ENCODE assay signal across 8 mouse cellular contexts in genomic region chr9:103480603-103481220, GRCm38 (mm10). TPM values are rescaled to one million over a fixed set of nuclear protein-coding genes. Genes with fewer than 3 reads are reported as not detected.
A peak's percentile ranks its signal among the peaks of the same experiment; 100 is the strongest.
DNase-seq lines count a peak whose midpoint lies in the region; ATAC-seq and TF ChIP-seq lines count a peak whose summit lies in the region.

No protein-coding gene starts in this region.

- H3K27ac ChIP-seq in liver, adult 2 months (replicated peaks; ENCODE audit: insufficient read depth, low read depth, low read length), result no peak overlapping the region
- H3K27ac ChIP-seq in liver, embryonic 11.5 days (ENCODE audit: low read depth, low read length), result no peak overlapping the region
- H3K27ac ChIP-seq in forebrain, embryonic 13.5 days, result peak overlapping the region; percentile 49
- H3K27ac ChIP-seq in hindbrain, postnatal 0 days, result no peak overlapping the region

- intact Hi-C loops in left cerebral cortex, postnatal 36 days (cut with DNase I), result no loop called here

- H3K27me3 ChIP-seq in liver, adult 2 months (ENCODE audit: control insufficient read depth, insufficient read depth, low read length), result no peaks in the 10 kb centered on the region
- H3K27me3 ChIP-seq in liver, embryonic 11.5 days (replicated peaks; ENCODE audit: control insufficient read depth, insufficient read depth, low read length), result no peaks in the 10 kb centered on the region
- H3K27me3 ChIP-seq in forebrain, embryonic 13.5 days, result no peaks in the 10 kb centered on the region
- H3K27me3 ChIP-seq in hindbrain, postnatal 0 days (ENCODE audit: insufficient read depth, low read length), result no peaks in the 10 kb centered on the region

- H3K4me2 ChIP-seq in liver, embryonic 11.5 days, result no peak overlapping the region
- no peak overlapping the region for H3K4me2 ChIP-seq in forebrain, embryonic 13.5 days
- H3K4me2 ChIP-seq in hindbrain, postnatal 0 days (ENCODE audit: low read depth, low read length), result no peak overlapping the region

- H3K36me3 ChIP-seq in liver, adult 2 months (ENCODE audit: control insufficient read depth, insufficient read depth, low read length), result no peaks in the 10 kb centered on the region
- H3K36me3 ChIP-seq in liver, embryonic 11.5 days (ENCODE audit: control insufficient read depth, insufficient read depth, low read length), result no peaks in the 10 kb centered on the region
- no peaks in the 10 kb centered on the region for H3K36me3 ChIP-seq in forebrain, embryonic 13.5 days (ENCODE audit: poor library complexity, severe bottlenecking)
- no peaks in the 10 kb centered on the region for H3K36me3 ChIP-seq in hindbrain, postnatal 0 days (ENCODE audit: insufficient read depth, low read length)

- H3K4me3 ChIP-seq in liver, adult 2 months (ENCODE audit: insufficient read depth, low read depth, low read length), result no peak overlapping the region
- no peak overlapping the region for H3K4me3 ChIP-seq in liver, embryonic 11.5 days (ENCODE audit: low read depth, low read length)
- H3K4me3 ChIP-seq in forebrain, embryonic 13.5 days, result no peak overlapping the region
- no peak overlapping the region for H3K4me3 ChIP-seq in hindbrain, postnatal 0 days (ENCODE audit: low read length)

- ATAC-seq in liver, embryonic 11.5 days (replicated peaks; ENCODE audit: low FRiP score), result no peak
- ATAC-seq in forebrain, embryonic 13.5 days, result peak; percentile 46
- peak; percentile 58 for ATAC-seq in hindbrain, postnatal 0 days
- ATAC-seq in activated CD4-positive, CD25-positive, alpha-beta regulatory T cell, adult 4 months, result no peak

- peak; percentile 47 for DNase-seq in liver, adult 2 months (ENCODE audit: extremely low read depth, low read depth, low spot score)
- no peak for DNase-seq in liver, embryonic 11.5 days (ENCODE audit: low spot score)
- peak; percentile 69 for DNase-seq in hindbrain, postnatal 0 days (ENCODE audit: low spot score)
- peak; percentile 42 to 66 for DNase-seq in lung, postnatal 4 days
- no peak for DNase-seq in right cerebral cortex, postnatal 14 days
- DNase-seq in left cerebral cortex, postnatal 36 days (ENCODE audit: low spot score in 2 of 2), result no peak

- no peak for TF ChIP-seq POLR2A in liver, adult 2 months (IDR thresholded peaks at IDR 0.05; ENCODE audit: extremely low read depth, insufficient read depth, low read length)

- no peaks in the 10 kb centered on the region for H3K9me3 ChIP-seq in liver, embryonic 11.5 days (ENCODE audit: control insufficient read depth, low read length)
- H3K9me3 ChIP-seq in forebrain, embryonic 13.5 days (replicated peaks), result no peaks in the 10 kb centered on the region
- H3K9me3 ChIP-seq in hindbrain, postnatal 0 days (ENCODE audit: low read length), result no peaks in the 10 kb centered on the region

- TF ChIP-seq CTCF in liver, adult 2 months (IDR thresholded peaks at IDR 0.05; ENCODE audit: low read depth, low read length), result no peak
- no peak for TF ChIP-seq CTCF in hindbrain, postnatal 0 days (IDR thresholded peaks at IDR 0.05; ENCODE audit: low read depth)

- peaks cover 3% of the 10 kb centered on the region; the same call in 1 of the 2 replicates for H3K4me1 ChIP-seq in liver, adult 2 months (ENCODE audit: control insufficient read depth, insufficient read depth, low read length)
- peaks cover 8% of the 10 kb centered on the region for H3K4me1 ChIP-seq in liver, embryonic 11.5 days (replicated peaks; ENCODE audit: control insufficient read depth, insufficient read depth, low read length)
- H3K4me1 ChIP-seq in forebrain, embryonic 13.5 days, result peaks cover 16% of the 10 kb centered on the region
- H3K4me1 ChIP-seq in hindbrain, postnatal 0 days (ENCODE audit: insufficient read depth, low read length), result no peaks in the 10 kb centered on the region

- no peak overlapping the region for H3K9ac ChIP-seq in liver, adult 2 months (ENCODE audit: low read depth, low read length)
- H3K9ac ChIP-seq in liver, embryonic 11.5 days (ENCODE audit: low read depth, low read length), result no peak overlapping the region
- H3K9ac ChIP-seq in forebrain, embryonic 13.5 days, result no peak overlapping the region
- no peak overlapping the region for H3K9ac ChIP-seq in hindbrain, postnatal 0 days (replicated peaks; ENCODE audit: low read length)

- 52% methylated on average over 8 of the region's 8 CpGs for WGBS in liver, adult 2 months
- 52% methylated on average over 8 of the region's 8 CpGs for WGBS in liver, embryonic 11.5 days
- 47% methylated on average over 8 of the region's 8 CpGs for WGBS in forebrain, embryonic 13.5 days
- 32% methylated on average over 8 of the region's 8 CpGs for WGBS in hindbrain, postnatal 0 days

- no peaks in the 10 kb centered on the region for H3K79me2 ChIP-seq in liver, adult 2 months (ENCODE audit: control insufficient read depth, insufficient read depth, low read length)

RNA-seq across cellular contexts. Expression of gene Bfsp2, which starts 0.5 kb away (rescaled TPM):
- total RNA-seq in liver, adult 2 months (2014; rRNA removed), result not detected in 2 replicates
- polyA plus RNA-seq in liver, adult 2 months (2012; rRNA removed), result 0.28 TPM in 1 of 2 replicates, not detected in the other
- polyA plus RNA-seq in liver, embryonic 11.5 days (2014; fragmentation: Nextera tagmentation; extraction: Ambion mirVana), result 0.42 and 0.55 TPM in 2 replicates
- 1.8 and 2.5 TPM in 2 replicates for polyA plus RNA-seq in forebrain, embryonic 13.5 days (2015; fragmentation: Nextera tagmentation; extraction: Ambion mirVana)
- total RNA-seq in hindbrain, postnatal 0 days (2014; rRNA removed), result 1.8 and 4.2 TPM in 2 replicates
- polyA plus RNA-seq in hindbrain, postnatal 0 days (2015; fragmentation: Nextera tagmentation; extraction: Ambion mirVana), result 7.7 and 8.7 TPM in 2 replicates
- 1 to 10 TPM; 3.5 to 4.3 TPM for total RNA-seq in left cerebral cortex, postnatal 36 days (2021)
- 1 to 10 TPM in 1 of 2 experiments, under 1 TPM in 1; 0.97 to 2.4 TPM for polyA plus RNA-seq in activated CD4-positive, CD25-positive, alpha-beta regulatory T cell, adult 4 months (2017; shearing (Covaris generic))

Comparison
In these comparisons a context has a peak if more than half of its experiments do, and no peak if none do; other contexts are left out.
1. DNase-seq: peak in liver, adult 2 months (single experiment), hindbrain, postnatal 0 days (single experiment) and lung, postnatal 4 days (2 of 2); none in liver, embryonic 11.5 days (single experiment), right cerebral cortex, postnatal 14 days (single experiment) and left cerebral cortex, postnatal 36 days (0 of 2).
2. ATAC-seq: peak in forebrain, embryonic 13.5 days (single experiment) and hindbrain, postnatal 0 days (single experiment); none in liver, embryonic 11.5 days (single experiment) and activated CD4-positive, CD25-positive, alpha-beta regulatory T cell, adult 4 months (single experiment).